Mouse (Mus musculus): ENCODE data around the gene Mcm2. TPM values are rescaled to one million over a fixed set of nuclear protein-coding genes. Genes with fewer than 3 reads are reported as not detected.

The Mcm2 gene
- total RNA-seq (2022), result 1 to 10 TPM; 4.0 to 9.0 (median 4.6) TPM

DNA sequence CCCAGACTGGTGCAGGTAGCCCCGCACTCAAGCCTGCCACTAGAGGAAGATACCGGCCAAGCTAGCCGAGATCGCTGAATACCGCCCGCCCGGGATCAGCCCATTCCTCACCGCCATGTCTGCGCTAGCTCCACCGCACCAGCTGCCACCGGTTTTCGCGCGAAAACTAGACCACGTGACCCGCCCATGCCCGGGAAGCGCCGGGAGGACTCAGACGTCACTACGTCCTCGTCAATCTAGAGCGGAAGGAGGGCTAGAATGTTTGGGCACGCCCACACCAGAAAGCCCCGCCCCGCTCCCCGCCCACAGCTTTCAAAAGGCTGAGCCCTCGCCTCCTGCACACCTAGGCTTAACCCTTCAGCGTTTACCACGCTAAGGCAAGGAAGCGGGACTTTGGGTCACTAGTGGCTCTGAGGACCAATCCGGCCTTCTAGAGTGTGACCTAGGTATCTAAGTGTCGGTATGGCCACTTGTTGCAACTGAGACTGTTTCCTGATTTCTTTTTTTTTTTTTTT lies at the start of gene Mcm2:
Gene Mcm2, minus strand, starts transcription at position 247 of the 515 bp plus-strand sequence.
- DNase-seq (ENCODE audit: low spot score in 2 of 2), result peak; percentile 78 to 89

DNA sequence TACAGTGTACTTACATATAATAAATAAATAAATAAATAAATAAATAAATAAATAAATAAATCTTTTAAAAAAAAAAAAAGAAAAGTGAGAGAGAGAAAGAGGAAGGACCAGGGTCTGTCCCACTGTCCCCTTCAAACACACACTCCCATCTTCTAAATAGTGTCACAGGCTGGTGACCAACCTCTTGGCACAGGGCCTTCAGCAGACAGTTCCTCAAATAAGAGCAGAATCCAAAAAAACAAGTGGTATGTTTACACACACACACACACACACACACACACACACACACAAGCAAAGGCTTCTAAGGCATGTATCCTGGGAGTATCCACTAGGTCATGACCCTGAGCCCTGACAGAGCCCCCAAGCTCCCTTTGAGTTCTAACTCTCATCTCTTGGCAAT lies 49.2 kb upstream of the Mcm2 start:
- DNase-seq (ENCODE audit: low spot score in 2 of 2), result no peak

DNA sequence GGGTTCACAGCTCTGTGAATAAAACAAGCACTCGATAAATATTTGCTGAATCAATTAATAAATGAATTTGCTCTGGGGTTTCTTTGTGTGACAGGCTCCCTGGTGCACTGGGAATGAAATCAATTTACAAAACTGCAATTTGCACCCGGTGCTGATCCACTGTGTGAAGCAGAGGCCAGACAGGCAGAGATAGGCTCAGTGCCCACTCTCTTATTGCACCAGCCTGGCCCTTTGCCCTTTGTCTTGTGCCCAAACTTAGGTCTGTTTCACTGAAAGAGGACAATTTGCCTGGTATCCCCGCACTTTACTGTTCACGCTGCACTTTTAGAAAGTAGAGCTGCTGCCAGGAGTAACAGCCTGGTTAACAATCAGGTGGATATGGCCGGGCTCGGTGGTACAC lies 47.9 kb upstream of the Mcm2 start:
- no peak for DNase-seq (ENCODE audit: low spot score in 2 of 2)

DNA sequence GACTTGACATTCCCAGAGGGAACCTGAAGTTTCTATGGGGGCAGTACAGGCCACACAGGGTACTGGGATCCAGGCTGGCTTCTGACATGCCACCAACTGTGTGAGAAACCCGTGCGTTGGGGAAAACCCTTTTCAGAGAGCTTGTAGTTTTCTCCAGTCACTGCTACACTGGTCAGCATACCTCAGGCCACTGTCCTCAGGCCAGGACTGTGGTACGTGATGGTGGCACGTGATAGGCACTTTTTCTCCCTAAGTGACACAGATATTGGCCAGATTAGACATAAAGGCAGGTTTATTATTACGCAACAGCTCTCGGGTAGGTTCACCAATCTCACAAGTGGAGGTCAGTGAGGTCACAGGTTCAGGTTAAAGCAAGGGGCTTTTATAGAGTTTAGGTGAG lies 45.1 kb upstream of the Mcm2 start:
- no peak for DNase-seq (ENCODE audit: low spot score in 2 of 2)

DNA sequence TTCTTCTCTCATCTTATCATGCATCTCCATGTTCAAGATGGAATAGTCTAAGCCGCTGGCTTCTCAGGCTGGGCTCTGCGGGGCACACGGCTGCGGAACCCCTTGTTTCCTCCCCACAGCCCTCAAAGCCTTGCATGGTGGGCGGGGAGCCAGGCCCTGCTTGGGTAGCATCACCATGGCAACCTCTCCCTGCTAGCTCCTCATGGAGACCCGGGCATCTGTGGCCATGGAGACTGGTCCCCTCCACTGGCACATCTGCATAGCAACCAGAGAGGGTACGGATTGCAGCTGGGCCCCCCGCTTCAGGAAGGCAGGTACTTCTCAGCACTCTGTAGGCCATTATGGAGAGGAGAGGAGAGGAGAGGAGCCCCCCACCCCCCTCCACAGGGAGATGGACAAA lies 44.0 kb upstream of the Mcm2 start:
- DNase-seq (ENCODE audit: low spot score in 2 of 2), result peak in 1 of 2 experiments; percentile 54

DNA sequence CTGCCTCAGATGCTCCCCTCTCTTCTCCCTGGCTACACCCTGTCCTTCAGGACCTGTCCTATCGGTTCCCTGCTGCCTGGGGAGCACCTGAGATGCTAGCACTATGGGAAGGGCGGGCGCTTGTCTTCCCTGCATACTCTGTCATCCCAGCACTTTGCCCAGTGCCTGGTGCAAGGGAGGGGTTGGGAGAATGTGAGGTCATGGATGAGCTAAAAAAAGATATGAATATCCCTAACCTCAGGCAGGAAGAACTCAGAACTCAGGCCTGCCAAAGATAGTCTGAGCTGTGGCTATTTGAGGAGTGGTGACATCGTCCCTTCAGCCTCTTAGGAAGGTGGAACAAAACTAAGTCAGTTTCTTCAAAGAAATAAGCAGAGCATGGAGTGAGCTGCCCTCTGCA lies 43.0 kb upstream of the Mcm2 start:
- no peak for DNase-seq (ENCODE audit: low spot score in 2 of 2)

DNA sequence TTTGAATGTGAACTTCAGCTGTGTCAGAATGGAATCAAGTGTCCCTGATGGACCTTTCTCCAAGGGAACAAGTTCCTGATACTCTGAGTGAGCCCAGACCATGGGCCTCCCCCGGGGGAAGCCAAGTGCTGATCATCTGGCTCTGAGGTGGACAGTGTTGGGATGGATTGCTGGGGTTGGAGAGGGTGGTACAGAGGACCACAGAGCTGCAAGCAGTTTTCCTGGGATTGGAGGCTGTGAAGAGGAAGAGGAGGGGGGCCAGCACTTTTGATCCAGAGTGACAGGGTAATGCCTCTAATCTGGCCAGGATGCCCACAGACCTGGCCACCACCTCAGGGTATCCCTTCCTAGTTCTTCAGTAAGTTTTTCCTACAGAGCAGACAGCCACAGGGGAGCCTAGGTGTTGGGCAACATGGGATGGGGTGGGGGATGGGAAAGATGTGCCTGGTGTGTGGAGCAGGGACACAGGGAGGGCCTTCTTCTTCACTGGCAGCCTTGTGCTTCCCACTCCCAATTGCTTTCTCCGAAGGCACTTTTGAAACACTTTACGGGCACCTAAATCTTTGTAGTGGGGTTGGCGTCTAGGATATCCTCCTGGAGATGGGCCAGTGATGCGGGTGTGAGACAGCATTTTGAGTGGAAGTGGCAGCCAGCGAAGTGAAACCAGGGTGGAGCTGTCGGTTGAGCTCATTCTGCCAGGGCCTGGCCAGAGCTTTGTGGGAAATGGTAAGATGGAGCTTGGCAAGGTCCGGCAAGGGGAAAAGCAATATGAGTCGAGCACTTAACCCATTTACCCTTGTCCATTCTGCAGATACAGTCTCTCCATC lies 41.7 kb upstream of the Mcm2 start:
- no peak for DNase-seq (ENCODE audit: low spot score in 2 of 2)

DNA sequence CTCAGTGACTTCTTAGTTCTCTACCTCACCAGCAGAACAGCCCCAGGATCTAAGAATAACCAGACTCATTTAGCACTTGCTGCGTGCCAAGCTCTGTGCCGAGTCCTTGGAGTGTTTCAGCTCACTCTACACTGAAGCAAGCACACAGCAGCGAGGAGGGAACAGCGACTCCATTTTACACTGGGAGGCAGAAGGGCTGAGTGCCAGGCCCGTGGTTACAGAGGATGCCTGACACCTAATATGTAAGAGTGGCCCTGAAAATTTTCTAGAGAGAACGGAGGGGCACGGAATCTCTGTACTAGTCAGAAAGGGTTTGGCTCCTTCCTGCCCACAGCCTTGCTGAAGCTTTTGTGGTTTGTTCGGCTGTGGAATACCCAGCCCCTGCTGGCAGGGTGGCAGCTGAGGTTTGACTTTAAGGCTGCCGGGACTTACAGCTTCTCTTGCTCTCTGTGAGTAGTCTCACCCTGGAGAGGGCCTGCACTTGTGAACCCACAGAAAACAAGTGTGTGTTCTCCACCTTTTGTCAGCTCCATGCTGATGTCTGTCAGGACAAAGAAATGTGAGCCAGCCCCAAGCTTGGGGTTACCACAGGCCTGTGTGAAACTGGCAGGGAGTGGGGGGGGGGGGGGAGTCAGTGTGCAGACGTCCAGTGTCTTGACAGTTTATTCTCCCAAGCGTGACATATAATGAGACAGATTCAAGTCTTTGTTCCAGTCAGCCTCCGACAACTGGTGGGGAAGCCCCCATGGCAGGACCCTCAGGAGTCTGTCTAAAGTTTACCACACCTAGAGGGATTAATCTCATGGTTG lies 40.9 kb upstream of the Mcm2 start:
- DNase-seq (ENCODE audit: low spot score in 2 of 2), result peak in 1 of 2 experiments; percentile 78

DNA sequence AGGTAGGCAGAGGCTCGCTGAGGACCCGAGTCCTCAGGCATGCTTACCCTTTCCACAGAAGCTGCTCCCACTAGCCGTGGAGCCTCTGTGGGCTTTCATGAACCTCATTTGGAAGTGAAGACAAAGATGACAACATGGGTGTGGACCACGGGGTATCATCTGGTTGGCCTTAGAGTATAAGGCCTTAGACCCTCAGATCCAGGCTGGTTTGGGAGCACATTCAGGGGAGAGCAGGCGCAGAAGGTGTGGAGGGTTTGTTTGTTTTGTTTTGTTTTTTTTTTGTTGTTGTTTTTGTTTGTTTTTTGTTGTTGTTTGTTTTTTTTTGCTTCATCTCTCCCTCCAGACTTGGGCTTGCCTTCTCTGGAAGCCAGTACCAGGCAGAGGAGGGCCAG lies 40.1 kb upstream of the Mcm2 start:
- no peak for DNase-seq (ENCODE audit: low spot score in 2 of 2)

DNA sequence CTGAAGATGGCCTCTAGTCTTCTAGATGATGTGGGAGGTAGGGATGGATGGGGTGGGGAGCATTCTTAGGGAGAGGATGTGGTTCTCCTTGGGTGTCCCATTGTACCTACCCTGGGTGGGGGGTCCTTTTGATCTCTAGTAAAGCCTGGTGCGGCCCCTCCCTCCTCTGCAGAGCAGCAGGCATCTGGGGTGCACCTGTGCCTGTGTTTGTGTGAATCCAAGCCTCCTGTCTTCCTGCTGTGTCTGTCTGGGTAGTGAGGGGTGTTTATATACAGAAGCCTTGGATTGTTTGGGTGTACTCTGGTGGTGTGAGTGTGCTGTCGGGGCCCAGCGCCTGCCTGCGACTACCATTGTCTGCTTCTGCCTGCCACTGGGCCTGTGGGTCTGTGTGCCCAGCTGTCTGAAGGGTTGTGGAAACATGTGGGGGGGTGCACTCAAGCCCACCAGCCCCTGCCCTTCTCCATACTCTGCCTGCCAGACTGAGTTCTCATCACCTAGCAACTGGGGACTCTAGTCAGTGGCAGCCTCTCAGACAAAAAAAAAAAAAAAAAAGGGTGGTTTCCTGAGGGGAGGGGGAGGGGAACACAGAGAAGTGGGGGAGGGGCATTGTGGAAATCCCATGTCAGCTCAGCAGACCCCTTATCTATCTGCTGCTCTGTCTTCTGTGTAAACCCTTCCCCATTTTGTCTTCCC lies 39.5 kb upstream of the Mcm2 start:
- no peak for DNase-seq (ENCODE audit: low spot score in 2 of 2)

DNA sequence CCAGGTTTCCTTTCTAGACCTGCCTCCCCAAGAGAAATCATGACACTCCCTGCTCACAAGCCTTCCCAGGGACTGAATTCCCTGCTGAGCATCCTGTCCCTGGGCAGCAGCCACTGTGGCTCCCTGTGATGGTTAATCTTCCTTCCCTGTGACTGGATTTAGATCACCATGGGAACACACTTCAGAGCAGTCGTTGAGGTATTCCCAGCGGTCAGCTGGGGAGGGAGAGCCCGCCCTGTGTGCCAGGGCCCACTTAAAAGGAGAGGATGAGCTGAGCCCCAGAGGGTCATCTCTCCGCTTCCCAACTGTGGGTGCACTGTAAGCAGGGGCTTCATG lies 38.6 kb upstream of the Mcm2 start:
- DNase-seq (ENCODE audit: low spot score in 2 of 2), result no peak

DNA sequence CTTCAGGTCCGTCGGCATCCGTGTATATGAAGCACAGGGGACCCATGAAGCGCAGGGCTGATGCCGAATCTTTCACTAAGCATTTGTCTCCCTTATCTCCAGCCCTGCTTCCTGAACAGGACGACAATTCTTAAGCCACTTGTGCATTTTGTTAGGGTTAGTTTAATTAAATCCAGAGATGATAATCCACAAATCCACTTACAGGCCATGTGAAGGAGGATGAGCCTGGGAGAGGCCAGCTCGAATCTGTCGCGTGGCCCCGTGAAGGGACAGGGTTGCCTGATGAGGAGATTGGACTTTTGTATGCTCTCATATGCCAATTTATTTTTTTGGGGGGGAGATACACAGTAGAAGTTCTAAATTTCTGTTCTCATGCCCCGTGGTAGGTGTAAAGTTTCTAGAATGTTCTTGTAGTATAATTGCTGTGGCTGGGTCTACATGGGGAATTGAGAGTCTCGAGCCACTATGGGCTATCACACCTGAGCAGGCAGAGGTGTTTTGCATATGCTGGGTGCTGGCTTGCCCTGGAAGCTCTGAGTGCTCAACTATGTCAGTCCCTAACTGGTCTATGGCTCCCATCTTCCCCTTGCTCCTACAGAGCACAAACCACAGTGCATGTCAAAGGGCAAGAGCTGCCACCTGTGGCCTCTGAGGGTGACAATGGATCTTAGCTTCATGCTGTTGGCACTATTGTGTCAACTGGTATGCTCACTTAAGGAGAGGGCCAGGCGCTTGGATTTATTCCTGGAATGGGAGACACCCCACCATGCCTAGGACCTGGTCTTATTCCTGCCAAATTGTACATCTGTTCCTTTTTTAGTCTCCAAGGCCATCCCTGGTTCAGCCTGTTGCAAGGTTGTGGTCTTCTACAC lies 38.0 kb upstream of the Mcm2 start:
- DNase-seq (ENCODE audit: low spot score in 2 of 2), result no peak

DNA sequence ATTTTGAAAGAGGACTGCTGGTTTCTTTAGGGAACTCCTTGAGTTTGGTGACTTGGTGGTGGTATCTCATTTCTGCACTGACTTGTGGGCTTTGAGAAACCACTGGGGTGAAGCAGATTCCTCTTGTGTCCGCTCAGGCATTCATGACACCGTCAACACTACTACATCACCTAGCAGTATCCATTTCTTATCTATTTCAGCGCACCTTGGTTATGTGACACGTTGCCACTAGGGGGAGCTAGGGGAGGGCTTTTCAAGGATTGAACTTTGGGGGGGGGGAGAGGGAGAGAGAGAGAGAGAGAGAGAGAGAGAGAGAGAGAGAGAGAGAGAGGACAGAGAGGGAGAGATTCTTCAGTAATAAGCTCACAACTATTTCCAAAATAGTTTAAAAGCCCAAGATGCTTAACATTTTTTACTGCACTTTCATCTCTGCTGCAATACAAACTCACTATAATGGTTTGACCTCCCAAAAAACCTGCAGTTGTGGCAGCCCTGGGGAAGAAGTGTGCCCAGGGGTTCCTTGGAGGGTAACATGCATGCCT lies 37.2 kb upstream of the Mcm2 start:
- DNase-seq (ENCODE audit: low spot score in 2 of 2), result no peak

DNA sequence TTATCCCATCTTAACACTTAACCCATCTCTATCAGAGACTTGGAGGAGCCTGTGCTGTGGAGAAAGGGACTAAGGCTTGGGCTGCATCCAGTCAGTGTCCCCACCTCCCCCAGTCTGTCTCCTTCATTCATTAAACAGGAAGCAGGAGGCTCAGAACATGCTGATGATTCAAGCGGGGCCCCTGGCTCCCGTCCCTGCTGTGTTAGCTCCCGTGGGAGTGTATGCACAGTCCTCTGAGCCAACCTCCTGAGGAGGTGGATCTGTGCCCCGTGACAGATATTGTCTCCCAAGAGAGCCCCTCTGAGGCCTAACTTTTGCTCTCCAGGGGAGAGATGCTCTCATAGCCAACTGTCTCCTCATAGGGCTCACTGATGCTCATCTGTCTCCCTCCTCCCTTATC lies 36.2 kb upstream of the Mcm2 start:
- DNase-seq (ENCODE audit: low spot score in 2 of 2), result peak in 1 of 2 experiments; percentile 82

DNA sequence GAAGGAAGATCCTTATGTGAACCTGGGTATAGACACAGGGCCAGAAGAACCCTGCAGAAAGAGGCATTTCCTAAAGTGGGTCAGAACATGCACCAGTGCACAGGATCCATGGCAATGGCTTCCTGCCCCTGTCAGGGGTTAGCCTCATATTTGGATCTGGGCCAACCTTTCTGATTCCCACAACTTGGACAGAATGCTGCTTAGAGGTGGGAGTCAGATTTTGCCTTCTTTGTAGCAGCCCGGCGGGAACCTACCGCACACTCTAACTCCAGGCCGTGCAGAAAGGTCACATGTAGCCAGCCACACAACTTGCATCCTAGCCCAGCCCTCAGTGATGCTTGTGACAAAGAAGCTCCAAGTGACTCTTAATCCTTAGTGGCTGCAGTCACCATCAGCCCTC lies 35.6 kb upstream of the Mcm2 start:
- DNase-seq (ENCODE audit: low spot score in 2 of 2), result no peak

DNA sequence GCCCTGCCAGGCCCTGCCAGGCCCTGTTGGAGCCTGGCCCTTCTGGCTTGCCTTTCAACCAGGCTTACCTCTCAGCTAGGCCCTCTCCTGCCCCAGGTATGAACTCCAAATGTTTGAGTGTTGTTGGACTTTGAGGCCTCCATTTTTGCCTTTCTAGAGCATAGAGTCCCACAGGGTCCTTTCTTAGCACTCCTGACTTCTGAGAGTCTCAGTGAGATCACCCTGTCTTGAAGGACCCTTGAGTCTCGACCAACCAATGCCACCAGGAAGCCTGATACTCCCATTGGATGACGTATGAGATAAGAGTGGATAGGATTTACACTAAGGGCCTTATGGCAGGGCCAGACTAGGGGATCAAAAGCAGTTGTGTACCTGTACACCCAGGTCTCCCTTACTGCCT lies 32.9 kb upstream of the Mcm2 start:
- no peak for DNase-seq (ENCODE audit: low spot score in 2 of 2)

DNA sequence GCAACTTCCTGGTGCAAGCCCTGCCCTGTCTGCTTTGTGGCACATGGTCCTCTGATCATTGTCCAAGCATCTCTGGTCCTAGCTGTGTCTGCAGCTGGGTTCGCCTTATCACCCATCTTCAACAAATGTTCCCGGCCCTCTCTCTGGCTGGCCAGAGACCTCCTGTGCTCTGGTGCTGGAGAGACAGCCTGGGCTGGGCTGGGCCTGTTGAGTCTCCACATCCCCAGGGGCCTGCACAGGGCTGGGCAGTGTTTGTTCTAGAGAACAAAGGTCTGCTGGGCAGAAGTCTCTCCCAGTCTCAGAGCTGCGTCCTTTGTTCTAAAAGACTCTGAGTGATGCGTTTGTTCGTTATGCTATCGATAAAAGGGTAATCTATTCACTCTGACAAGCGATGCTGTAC lies 31.5 kb upstream of the Mcm2 start:
- no peak for DNase-seq (ENCODE audit: low spot score in 2 of 2)

DNA sequence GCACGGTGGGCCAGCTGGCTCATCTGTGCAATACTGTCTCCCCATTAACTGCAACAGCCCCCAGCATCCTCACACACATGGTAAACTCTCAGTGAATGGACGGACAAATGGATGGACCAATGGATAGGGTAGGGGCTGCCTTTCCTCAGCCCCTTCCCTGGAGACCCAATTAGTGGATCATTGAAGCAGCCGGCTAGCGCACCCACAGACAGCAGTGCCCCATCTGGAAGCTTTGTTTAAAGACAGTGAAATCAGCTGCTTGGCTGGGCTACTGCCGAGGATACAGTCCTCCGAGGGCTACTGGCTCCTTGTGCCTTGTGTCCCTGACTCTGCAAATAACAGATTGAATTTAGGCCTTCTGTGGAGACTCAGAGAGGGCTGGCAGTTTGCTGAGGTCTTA lies 30.9 kb upstream of the Mcm2 start:
- DNase-seq (ENCODE audit: low spot score in 2 of 2), result no peak

DNA sequence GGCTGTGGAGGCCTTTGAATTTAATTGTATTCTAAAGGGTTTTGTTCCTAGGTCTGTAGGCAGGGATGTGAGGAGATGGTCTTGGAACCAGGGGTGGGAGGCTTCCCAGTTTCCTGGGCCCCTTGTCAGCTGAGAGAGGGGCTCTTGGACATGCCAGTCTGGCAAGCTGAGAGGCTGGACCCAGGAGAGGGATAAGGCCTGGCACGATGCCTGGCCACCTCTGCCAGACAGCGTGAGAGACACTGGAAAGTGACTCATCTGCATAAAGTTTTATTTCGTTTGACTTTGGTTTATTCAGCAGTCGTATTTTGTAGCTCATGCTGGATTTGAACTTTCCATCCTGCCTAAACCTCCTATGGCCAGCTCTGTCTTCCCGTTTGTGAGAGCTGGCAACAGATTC lies 30.0 kb upstream of the Mcm2 start:
- no peak for DNase-seq (ENCODE audit: low spot score in 2 of 2)

DNA sequence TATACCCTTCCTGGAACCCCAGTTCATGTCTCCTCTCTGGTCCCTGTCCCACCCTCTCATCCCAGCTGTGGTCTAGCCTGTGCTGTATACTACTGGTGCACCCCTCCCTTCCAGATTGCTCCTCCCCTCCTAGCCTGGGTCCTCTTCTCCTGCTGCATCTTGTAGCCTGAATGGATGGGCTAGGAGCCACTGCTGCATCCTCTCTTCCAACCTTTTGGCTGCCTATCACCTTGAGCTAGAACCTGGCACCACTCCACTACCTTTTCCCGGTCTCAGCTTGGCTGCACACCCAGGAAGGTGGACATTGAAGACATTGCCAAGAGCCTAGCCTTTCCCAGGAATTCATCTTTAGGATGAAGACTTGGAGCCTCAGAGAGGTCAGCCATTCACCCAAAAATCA lies 29.4 kb upstream of the Mcm2 start:
- DNase-seq (ENCODE audit: low spot score in 2 of 2), result no peak

DNA sequence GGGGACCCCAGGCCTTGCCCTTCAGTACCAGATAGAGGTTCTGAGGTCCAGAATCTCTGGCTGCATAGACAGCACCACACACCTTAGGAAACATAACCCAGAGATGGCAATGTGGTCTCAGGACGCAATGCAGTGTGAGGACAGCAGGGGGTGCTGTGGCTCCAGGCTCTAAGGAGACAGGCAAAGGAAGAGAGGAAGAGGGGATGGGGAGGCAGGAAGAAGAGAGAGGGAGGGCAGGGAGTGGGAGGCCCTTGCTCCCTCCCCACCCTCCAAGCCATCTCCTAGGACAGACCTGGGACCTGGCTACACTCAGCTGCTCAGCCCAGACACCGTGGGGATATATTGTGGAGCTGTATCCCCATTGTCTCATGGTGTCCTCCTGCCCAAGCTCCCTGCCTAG lies 29.0 kb upstream of the Mcm2 start:
- peak in 1 of 2 experiments; percentile 89 for DNase-seq (ENCODE audit: low spot score in 2 of 2)
